Mouse (Mus musculus) ES-CJ7 (cell line): ENCODE measurements around the gene Ltbp3.

ENCODE experiments used
- DNase-seq: peaks from one replicate; pipeline ENCODE4 v3.0.0; 2011; ENCODE audit warnings: low read depth, low spot score

Ltbp3 gene

DNA sequence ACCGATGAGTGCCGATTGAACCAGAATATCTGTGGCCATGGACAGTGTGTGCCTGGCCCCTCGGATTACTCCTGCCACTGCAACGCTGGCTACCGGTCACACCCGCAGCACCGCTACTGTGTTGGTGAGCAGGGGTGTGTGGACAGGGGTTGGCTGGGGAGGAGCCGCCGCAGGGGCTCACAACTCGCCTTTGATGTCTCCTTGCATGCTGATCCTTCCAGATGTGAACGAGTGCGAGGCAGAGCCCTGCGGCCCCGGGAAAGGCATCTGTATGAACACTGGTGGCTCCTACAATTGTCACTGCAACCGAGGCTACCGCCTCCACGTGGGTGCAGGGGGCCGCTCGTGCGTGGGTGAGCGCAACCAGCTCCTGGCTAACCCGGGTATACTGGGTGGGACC lies 10.2 kb downstream of the Ltbp3 start:
- DNase-seq: no peak

DNA sequence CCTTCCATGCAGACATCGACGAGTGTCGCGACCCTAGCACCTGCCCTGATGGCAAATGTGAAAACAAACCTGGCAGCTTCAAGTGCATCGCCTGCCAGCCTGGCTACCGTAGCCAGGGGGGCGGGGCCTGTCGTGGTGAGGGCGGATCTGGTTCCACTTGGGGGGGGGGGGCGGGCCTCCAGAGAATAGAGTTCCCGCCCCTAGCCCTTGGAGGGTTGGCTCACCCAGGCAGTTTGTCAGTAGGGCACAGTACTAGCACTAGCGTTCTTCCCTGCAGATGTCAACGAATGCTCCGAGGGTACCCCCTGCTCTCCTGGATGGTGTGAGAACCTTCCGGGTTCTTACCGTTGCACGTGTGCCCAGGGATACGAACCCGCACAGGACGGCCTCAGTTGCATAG lies 11.0 kb downstream of the Ltbp3 start:
- DNase-seq: no peak

GRCm38 (mm10) chr19:5756321-5756985 lies 15.7 kb downstream of the Ltbp3 start:
- no peak for DNase-seq

DNA sequence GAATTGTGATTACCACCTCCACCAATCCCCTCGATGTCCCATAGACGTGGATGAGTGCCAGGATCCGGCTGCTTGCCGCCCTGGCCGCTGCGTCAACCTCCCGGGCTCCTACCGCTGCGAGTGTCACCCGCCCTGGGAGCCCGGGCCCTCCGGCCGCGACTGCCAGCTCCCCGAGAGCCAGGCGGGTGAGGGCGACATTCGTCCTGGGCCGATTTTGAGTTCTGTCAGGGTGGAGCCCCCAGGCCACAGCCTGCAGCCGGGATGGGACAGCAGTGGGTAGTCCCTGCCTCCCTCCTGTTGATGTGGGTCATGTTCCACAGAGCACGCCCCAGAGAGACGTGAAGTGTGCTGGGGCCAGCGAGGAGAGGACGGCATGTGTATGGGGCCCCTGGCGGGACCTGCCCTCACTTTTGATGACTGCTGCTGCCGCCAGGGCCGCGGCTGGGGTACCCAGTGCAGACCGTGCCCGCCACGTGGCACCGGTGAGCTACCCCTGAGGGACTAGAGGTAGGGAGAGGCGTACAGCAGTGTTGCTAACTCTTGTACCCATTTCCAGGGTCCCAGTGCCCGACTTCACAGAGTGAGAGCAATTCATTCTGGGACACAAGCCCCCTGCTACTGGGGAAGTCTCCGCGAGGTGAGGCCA lies 16.4 kb downstream of the Ltbp3 start:
- DNase-seq: no peak

GRCm38 (mm10) chr19:5758878-5759403 lies 18.2 kb downstream of the Ltbp3 start:
- DNase-seq: no peak

GRCm38 (mm10) chr19:5763163-5763562 lies 22.5 kb downstream of the Ltbp3 start:
- no peak for DNase-seq

- DNase-seq: no peak
Observed at GRCm38 (mm10) chr19:5767271-5767670, 26.6 kb downstream of the Ltbp3 start.

DNA sequence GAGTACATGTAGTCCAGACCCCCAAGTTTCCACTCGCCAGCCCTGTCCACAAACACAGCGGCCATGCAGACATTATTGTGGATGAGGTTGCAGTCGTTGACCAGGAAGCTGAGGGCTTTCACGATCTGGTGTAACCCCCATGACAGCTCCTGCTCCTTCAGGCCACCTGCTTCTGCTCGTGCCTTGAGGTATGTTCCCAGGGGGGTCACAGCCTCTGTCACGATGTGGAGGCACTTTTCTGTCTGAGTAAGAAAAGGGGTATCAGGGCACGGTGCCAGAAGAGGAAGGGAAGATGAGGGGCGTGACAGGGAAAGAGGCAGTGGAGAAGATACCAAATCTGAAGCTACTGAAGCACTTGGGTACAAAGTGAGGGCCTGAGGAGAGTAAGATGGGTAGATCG lies 29.6 kb downstream of the Ltbp3 start:
- no peak for DNase-seq

GRCm38 (mm10) chr19:5770925-5771860 lies 30.5 kb downstream of the Ltbp3 start, which contains the start of gene Scyl1:
Gene Scyl1 (minus strand): TSS chr19:5771419.
- peak; percentile 70 for DNase-seq

DNA sequence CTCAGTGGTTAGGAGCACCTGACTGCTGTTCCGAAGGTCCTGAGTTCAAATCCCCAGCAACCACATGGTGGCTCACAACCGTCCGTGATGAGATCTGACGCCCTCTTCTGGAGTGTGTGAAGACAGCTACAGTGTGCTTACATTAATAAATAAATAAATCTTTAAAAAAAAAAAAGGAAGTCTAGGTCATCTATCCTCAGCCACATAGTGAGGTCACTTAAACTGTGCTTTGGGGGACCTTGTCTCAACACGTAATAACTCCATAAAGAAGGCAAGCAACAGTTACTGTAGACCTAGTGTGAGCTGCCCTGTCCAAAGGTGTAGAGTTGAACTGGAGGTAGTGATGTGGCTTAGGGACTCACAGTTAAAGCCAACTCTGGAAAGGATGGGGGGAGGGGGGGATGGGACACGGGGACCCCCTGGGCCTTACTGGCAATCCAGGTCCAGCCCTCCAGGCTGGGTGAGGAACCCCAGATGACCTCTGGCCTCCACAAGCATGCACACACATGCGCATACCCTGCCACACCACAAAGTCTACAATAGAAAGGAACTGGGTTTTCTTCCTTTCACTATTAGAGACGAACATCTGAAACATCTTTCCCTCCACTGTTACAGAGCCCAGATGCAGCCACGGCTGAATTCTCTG lies 36.8 kb downstream of the Ltbp3 start:
- peak; percentile 54 for DNase-seq

DNA sequence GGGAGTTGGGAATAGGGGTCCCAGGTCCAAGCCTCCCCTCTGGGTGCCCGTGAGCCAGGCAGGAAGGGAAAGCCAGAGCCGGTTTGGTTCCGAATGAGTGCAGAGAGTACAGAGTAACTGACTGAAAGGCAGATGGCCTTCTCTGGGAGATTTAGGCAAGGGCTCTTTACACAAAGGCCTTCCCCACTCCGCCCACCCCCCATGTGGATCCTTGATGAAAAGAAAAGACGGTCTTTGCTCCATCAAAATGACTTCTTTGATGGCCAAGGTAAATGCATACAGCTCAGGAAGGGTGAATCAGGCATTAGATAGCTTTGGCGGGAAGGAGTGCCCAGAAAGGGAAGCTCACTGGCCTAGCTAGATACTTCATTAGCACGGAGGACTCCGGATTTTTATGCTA lies 37.6 kb downstream of the Ltbp3 start:
- peak; percentile 65 for DNase-seq

DNA sequence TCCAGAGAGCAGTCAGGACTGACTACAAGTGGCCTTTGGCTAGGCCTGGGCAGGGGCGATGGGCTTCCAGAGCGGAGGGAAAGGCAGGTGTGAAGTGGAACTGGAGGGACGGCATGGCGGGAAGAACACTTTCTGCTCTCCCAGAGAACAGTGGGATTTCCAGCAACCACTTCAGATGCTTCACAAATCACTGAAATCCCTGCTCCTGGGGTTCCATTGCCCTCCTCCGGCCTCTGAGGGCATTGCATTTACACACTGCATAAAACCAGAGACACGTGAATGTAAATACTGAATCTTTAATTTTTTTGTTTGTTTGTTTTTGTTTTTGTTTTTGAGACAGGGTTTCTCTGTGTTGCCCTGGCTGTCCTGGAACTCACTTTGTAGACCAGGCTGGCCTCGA lies 39.5 kb downstream of the Ltbp3 start:
- peak; percentile 64 for DNase-seq

DNA sequence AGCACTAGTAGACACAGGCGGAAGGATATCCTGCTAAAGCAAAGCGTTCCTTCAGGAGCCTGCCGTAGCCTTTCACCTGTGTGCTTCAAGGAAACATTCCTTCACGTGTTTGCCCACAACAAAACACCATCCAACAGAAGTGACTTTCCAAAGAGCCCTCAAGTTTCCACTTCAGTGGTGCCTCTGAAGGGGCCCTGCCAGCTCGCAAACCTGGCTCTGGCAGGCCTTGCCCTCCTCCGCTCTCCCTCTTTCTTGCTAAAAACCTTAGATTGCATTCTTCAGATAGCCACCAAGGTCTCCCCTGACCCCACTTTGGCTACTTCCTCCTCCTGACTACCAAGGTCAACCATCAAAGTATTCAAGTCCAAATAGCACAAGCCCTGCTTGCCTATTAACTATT lies 40.8 kb downstream of the Ltbp3 start:
- no peak for DNase-seq

GRCm38 (mm10) chr19:5782121-5782520 lies 41.4 kb downstream of the Ltbp3 start:
- no peak for DNase-seq

DNA sequence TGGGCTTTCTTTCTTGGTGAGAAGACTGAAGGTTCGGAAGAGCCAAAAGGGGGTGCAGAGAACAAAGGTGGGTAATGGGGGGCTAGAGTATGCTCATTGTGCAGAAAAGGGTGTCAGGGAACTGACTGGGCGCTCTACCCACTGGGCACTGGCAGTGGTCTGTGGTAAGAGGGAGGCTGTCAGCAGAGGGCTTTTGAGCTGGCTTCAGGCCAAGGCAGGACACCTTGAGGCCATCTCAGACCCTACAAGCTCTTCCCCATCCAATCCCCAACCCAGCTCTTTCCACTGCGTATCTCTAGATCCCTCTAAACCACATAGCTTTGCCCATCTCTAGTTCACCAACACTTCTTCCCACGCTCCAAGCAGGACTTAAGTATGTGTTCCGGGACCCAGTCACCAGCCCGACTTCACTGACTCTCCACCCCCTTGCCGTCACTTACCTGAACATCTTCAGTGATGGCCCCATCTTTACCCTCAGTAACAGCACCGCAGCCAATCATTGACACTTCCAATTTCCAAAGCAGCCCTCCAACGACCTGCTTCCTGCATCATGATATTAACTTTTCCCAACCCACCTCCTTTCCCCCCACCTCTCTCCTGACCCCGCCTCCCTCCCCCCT lies 44.4 kb downstream of the Ltbp3 start:
- DNase-seq: peak; percentile 34

DNA sequence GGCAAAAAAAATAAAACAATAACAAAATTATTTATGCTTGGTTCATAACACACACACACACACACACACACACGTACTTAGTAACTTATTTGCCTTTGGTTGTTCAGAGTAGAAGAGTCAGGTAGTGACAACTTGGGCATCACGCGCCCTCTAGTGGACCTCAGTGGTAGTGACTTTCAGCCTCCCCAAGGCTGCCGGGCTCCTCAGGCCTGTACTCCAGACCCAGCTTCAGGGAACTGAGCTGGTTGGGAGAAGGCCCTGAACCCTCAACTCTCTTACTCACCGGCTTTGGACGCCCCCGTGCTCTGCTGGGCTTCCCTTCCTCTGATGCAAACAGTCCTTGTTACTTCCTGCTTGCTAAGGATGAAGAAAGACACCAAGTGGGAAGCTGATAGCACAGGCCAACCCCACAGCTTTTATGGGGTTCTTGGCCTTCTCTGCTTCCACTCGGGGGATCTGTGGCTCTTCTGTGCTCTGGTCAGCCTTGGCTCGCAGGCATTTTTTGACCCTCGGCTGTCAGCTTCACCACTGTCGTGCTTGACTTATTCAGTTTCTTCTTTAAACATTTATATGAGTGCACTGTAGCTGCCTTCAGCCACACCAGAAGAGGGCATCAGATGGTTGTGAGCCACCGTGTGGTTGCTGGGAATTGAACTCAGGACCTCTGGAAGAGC lies 45.9 kb downstream of the Ltbp3 start:
- peak; percentile 90 for DNase-seq

- DNase-seq: peak; percentile 93
Observed at GRCm38 (mm10) chr19:5787128-5787635, 46.5 kb downstream of the Ltbp3 start.

GRCm38 (mm10) chr19:5787920-5788319 lies 47.2 kb downstream of the Ltbp3 start:
- DNase-seq: no peak

DNA sequence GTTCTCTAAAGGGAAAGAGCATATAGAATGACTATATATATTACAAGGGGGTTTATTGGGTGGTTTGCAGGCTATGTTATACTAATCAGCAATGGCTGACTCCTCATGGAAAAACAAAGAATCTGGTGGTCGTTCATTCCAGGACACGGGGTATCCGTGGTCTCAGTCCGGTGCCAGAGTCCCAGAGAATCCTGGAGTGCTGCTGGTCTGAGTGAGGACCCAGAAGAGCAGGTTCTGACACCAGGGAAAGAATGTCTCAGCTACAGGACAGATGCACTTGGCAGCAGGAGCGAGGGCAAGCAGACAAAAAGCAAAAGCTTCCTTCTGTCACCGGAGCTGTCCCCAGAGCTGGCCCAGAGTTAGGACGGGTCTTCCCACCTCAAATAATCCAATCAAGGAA lies 47.9 kb downstream of the Ltbp3 start:
- no peak for DNase-seq

DNA sequence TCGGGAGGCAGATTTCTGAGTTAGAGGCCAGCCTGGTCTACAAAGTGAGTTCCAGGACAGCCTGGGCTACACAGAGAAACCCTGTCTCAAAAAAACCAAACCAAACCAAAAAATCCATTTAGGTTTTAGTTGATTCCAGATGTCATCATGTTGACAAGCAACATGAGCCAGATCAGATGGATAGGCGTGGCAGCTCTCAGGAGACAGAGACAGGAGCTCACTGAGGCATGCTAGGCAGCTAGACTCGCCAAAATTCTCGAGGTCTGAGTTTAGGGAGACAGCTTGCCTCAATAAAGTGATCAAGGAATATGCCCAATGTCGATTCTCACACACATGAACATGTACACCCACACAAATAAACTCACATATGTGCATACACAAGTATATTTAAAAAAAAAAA lies 48.4 kb downstream of the Ltbp3 start:
- no peak for DNase-seq
